Mouse (Mus musculus): ENCODE measurements at regions not wholly inside any gene's neighbourhood (a gene's known extent, or its start where the extent isn't known, plus 50 kb on each side); places are given as distances from the start of the nearest gene placed in this dataset.

GRCm38 (mm10) chr14:68447240-68447923 lies 846.7 kb downstream of the Synb start:
- no peak for TF ChIP-seq CTCF (IDR thresholded peaks at IDR 0.05; ENCODE audit: low read depth, low read length)
- TF ChIP-seq POLR2A (IDR thresholded peaks at IDR 0.05; ENCODE audit: borderline replicate concordance, low read depth, low read length): no peak
